Mouse (Mus musculus) ovary, postnatal 10 days (tissue): ENCODE results near the gene Fam107b.

Experiments
- DNase-seq: peaks from one replicate; pipeline ENCODE4 v3.0.0; 2022; ENCODE audit warnings: low spot score

Gene Fam107b

DNA sequence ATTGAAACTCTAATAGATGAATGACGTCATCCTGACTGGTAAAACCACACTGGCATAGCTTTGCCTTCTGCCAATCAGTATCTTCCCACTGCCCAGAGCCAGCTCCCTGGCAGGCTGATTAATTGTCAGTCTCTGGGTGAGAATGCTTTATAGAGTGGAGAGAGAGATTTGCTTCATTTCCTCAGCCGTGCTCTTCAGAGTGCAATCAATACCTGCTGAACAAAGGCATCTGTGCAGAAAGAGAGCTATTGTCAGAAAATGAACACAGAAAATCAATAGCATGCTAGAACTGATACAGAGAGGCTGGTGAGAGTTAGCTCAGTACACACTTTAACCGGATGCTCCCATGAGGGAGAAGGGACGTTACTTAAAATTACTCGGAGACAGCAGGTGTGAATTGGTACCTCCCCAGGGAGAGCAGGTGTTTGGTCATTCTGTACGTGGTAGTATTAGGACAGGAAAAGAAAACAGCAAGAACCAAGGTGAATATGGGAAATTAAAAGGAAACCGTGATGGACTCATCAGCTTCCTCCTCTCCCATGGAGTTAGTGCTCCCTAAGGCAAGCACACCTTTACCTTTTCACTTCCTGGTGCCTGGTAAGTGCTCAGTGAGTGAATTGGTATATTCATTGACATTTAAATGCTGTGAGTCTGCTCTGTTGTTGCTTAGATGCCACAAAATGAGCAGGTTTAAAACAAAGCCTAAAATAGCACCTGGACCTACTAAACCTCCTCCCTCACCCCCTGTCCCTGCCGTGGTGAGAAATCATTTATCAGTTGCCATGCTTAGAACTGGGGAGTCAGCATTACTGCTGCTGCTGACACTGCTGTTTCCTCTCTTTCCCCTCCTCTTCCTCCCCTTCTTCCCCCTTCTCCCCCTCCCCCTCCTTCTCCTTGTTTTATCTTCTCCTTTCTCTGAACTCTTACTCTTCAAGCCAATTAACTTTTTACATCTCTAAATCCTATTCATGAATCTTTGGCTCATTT, 38.9 kb downstream of the Fam107b start:
- no peak for DNase-seq

DNA sequence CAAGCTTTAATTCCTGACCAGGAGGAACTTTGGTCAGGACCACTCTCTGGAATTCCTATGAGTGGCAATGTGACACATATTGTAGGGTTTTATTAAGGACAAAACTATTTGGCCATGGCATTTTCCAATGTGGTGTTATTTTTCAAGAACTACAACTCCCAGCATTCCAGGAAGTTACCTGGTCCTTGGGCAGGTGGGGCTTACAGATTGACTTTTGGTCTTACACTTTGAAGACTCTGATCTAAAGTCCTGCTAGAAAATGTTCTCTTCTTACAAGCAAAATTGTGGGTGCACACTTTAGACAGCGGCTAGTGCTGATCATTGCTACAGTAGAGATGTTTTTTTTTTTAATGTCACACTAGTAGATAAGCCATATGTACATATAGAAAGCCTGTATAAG, 48.2 kb downstream of the Fam107b start:
- no peak for DNase-seq

DNA sequence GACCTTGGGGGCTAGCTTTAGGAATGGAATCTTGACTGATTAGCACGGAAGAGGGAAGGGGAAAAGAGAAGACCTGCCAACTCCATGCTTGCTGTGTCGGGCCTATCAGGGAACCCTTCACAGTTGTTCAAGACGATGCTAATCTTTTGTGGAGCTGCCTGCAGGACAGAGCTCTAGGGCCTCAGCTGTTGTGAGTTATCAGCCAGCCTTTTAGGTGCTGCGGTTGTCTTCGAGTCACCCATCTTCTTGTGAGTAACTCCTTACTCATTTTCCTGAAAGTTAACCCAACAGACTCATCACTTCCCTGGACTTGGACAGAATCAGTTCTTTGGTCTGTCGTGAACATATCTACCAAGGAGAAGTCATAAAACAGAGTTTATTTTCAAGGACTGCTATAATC, 51.3 kb downstream of the Fam107b start:
- DNase-seq: no peak

DNA sequence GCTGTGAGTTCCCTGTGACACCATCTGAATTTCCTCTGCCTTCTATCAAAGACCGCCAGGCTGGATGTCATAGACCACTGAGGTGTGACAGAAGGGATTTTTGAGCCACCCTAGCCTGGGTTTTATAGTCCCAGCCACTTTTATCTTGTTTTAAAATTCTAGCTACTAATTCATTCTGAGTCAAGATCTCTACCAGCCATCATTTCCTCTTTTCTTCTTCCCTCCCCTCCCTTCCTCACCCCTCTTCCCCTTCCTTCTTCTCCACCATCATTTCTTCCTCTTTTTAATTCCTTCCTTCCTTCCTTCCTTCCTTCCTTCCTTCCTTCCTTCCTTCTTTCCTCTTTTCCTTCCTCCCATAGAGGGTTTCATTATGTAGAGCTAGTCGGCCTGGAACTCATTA, 51.9 kb downstream of the Fam107b start:
- DNase-seq: no peak

DNA sequence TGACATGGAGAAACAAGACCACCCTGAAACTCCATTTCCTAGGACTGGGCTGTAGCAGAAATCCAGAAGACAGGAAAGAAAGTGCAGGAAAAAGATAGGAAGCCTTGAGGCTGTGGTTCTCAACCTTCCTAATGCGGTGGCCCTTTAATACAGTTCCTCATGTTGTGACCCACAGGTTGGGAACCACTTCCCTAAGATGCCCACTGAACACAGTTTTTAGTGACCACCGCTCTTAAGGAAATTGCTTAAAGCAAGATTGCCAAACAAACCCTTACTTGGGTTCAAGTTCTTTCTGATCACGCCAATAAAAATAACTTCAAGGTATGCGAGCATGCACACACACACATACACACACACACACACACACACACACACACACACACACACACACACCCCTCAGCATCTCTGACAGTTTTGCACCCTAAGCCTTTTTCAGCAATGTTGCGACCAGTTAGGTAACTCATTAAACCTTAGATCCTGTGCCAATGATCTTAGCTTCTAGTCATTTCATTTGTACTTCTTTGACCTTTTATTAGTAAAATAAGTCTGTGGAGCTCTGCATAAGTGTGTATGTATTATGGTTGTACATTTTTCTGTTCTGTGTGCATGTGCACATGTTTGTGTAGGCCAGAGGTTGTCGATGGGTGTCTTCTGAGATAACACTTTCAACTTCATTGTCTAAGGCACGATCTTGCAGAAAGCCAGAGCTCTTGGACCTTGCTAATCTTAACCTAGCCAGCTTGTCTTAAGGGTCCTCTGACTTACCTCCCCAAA, 53.1 kb downstream of the Fam107b start:
- DNase-seq: no peak

DNA sequence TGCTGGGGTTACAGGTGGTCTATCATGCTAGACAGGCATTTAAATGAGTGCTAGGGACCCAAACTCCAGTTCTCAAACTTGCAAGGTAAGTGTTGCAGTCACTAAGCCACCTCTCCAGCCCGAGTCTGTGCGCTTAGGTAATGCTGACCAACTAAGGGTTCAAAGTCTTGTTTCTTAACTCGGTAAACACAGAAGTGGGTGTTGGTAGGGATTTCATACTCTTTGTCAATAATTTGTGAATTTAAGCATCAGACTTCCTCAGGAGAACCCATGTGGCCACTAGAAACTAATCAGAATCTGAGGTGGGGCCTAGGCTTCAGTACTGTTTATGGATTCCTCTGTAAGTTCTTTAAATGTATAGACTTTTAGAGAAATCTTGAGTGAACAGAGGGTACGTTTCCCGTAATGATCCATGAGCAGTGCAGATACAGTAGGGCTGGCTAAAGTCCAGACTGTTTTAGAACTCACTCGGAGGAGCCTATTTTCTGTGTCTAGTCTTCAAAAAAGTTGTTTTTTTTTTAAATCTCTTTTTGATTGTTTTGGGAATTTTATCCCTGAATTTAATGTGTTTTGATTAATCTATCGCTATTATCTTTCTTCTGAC, 53.8 kb downstream of the Fam107b start:
- no peak for DNase-seq

DNA sequence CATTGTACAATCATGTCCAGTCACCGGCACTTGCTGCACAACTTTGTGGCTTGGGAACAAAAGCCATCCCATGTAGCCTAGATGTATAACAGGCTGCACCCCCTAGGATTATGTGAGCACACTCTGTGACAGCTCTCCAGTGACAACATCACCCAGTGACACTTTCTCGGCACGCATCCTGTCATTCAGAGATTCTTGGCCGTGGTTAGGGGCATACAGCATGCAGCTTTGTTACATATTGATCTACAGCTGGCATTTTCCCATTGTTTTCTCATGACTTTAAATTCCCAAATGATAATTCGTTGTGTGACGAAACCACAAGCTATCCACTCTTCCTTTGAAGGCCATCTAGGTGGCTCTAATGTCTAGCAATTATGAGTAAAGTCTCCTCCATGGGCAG, 58.8 kb downstream of the Fam107b start:
- DNase-seq: no peak

DNA sequence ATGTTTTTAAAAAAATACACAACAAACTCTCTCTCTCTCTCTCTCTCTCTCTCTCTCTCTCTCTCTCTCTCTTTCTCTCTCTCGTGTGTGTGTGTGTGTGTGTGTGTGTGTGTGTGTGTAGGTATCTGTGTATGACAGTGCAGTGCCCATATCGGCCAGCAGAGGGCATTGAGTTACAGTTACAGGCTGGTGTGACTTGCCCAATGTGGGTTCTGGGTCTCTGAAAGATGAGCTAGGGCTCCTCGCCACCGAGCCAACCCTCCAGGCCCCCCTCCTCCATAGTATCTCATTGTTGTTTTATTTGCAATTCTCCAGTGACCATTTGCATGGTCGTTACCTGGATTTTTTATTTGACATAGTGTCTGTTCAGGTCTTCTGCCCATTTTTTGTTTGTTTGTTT, 59.5 kb downstream of the Fam107b start:
- no peak for DNase-seq

DNA sequence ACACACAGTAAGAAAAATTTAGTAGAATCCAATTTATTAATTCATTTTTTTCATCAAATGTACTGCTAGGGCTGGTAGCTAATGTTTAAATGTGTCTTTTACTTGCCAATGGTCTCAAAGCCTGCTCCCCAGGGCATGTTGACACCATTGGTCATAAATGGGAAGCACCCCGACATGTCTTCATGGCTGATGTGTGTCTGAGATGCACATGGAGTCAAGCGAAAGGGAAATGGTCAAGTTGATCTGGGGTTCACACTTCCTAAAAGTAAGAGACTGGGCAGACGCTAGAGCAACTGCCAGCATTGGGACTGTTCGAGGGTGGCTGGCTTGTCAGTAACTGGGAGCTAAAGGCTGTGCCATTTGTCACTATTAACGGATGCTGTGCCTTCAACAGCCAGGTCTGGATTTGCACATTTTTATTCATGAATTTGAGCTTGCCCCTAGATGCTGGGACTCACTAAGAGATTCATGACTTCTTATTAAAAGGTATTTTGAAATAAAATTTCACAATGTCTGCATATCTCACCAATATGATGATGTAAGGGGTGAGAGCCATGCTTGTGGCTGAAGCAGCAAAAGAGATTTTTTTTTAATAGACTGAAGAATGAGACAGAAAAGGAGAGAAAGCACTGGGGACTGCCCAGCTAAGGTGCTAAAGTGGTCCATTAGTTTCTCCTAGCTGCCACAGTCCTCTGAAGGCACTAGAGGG, 60.6 kb downstream of the Fam107b start:
- DNase-seq: no peak

DNA sequence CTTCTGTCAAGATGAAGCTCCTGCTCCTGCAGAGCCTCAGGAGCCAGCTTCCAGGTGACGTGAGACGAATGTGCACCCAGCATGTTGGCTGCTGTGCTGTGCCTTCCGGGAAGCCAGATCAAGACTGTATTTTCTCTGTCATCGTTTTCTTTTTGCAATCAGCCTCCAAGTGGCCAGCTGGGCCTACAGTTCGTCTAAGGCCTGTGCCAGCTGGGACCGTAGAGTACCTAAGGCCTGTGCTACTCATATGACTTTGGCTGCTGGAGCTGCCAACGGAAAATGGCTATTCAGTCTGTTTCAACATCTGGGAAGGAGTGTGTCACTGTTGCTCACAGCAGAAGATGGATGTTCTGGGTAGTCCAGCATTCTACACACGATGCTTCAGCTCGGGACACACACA, 62.8 kb downstream of the Fam107b start:
- DNase-seq: no peak

DNA sequence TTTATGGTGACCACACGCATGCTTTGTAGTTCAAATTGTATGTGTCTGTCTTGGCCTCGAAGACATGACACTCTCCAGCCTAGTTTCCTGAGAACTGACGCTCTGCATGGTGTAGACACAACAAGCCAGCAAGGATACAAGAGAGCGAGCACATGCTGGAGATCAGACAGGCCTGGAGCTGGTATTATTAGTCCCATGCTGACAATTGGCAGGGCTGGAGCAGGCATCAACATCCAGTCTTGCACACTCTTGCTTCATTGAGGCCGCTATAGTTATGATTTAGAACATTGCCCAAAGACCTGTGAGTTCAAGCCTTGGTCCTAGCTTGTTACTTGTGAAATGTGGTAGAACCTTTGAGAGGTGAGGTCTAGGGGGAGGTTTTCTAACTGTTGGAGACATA, 66.5 kb downstream of the Fam107b start:
- no peak for DNase-seq

DNA sequence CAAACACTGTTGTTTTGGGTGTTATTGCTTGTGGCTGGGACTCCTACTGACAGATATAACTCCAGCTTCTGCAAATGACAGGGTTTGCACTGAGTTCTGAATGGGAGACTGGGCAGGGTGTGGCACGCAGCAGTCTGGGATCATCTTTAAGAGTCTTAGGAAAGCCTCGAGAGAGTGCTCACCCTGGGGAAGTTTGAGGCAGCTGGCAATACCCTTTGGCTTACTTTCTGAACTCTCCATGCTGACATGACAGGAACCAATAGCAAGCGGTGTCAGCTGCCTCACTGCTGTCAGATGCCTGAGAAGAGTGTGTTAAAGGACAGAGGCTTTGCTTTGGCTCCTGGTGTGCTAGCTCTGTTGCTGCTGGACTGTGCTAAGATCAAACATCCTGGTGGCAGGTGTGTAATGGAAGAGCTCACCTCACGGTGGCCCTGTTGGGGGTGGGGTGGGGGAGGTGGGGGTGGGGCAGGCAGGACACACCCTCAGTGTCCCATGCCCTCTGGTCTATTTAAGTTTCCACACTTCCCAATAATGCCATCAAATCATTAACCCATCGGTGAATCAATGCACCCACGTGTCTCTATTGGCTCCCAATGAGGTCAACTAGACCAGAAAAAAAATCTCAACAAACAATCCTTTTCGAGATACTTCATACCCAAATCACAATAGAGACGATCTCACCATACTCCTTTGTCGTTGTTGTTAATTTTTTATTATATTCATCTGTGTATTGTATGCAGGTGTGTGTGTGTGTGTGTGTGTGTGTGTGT, 70.9 kb downstream of the Fam107b start:
- DNase-seq: no peak

DNA sequence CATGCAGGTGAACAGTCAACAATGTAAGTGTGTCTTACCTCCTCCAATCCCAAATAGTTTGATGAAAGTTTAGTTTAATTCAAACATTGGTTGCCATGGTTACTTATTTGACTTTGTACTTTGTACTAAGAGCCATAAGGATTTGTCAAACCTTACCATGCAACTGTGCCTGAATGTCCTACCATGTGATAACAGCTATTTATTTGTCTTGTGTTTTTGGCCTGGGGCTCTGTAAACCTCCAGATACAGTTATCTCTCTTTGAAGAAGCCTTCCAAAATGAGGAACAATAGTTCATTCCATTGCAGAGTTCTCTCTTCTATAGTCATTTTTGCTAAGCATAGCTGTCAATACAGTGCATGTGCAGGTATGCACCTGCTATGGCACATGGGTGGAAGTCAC, 72.7 kb downstream of the Fam107b start:
- no peak for DNase-seq

DNA sequence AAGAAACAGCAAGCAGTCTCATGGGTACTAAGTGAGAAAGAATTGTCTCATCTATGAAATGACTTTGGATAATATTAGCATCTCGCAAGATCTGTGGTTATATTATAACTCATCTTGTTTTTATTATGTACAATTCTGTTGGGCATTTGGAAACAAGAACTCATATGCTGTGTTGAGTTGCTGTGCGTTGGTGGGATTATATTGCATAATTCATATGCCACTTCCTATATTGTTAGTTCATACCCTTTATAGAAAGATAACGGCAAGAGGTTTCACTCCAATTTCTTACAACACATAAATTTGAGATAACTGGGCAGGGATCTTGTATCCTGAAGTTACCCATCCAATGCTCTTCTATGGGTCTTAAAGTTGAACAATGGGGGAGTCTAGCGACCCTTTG, 75.5 kb downstream of the Fam107b start:
- DNase-seq: no peak

DNA sequence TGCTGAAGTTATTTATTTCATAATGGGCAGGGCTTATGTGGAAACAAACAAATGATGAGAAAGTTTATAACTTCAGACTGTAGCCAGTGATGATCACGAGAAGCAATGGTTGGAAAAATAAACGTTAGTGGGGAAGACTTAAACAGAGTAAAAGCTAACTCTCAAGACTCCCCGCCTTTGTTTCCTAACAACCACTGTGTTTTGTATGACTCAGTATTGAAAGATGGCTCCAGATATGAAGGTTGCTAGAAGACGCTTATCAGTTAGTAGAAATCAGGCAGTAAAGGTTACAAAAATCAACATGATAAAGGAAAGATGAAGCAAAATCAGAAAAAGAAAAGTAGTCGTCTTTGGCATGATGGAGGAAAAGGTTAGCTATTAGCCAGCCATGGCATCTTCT, 78.9 kb downstream of the Fam107b start:
- no peak for DNase-seq

DNA sequence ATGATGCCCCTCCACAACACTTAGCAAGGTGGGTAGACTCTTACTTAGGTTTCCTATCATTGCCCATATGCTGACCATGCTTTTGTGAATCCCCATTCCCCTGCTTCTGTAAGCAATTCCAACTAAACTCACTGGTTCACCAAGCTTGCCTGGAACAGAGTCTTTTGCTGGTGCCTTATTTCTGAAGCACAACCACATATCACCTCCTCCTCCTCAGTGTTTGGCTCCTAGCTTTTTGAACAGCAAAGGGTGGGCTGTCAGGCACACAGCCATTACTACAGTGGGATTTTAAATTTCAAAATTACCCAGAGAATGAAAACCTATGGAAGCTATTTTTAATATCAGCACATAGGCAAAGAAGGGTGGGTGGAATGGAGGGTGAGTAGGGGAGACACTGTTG, 84.3 kb downstream of the Fam107b start:
- no peak for DNase-seq

DNA sequence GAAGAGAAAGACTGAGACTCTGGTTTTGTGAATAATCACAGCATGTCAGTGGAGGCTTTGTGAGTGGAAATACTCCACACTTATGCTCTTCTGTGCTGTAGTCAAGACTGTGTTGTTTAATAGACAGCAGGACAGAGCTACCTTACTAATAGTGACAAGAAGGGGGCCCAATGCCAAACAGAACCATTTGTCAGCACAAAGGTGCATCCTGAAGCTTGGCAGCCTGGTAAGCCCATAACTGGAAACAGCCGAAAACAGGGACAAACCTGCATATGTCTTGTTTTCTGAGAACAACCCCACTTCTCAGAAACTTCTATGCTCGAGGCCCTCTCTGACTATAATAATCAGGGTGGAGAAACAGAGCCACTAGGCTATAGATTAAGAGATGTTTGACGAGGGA, 85.8 kb downstream of the Fam107b start:
- no peak for DNase-seq

DNA sequence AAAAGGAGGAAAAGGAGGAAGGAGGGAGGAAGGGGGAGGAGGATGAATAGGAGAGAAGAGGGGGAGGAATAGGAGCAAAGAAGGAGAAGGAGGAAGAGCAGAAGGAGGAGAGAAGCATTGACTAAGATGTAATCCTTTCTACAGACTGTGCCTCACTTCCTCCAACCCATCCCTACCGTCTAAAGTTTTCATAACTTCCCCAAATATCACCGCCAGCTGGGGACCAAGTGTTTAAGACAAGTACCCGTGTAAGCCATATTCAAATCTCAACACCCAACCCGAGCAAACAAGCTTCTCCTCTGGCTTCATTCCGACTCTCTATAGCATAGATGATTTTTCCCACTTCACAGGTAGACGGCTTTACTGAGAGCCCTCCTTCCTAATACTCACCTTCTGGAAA, 86.5 kb downstream of the Fam107b start:
- no peak for DNase-seq

DNA sequence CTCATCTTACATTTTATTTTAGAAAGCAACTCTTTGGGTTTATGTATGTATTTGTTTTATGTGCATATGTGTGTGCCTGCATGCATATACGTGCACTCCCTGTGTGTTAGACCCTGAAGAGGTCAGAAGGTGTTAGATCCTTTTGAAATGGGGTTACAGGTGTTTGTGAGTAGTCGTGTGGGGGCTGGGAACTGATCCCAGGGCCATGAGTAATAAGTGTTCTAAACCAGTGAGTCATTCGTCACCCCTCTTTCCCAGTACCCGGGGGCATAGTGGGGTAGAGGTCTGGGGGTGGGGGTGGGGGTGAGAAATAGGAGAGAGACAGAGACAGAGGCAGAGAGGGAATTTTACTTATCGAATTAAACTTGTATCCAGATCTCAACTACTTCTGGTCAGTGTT, 87.1 kb downstream of the Fam107b start:
- DNase-seq: no peak

DNA sequence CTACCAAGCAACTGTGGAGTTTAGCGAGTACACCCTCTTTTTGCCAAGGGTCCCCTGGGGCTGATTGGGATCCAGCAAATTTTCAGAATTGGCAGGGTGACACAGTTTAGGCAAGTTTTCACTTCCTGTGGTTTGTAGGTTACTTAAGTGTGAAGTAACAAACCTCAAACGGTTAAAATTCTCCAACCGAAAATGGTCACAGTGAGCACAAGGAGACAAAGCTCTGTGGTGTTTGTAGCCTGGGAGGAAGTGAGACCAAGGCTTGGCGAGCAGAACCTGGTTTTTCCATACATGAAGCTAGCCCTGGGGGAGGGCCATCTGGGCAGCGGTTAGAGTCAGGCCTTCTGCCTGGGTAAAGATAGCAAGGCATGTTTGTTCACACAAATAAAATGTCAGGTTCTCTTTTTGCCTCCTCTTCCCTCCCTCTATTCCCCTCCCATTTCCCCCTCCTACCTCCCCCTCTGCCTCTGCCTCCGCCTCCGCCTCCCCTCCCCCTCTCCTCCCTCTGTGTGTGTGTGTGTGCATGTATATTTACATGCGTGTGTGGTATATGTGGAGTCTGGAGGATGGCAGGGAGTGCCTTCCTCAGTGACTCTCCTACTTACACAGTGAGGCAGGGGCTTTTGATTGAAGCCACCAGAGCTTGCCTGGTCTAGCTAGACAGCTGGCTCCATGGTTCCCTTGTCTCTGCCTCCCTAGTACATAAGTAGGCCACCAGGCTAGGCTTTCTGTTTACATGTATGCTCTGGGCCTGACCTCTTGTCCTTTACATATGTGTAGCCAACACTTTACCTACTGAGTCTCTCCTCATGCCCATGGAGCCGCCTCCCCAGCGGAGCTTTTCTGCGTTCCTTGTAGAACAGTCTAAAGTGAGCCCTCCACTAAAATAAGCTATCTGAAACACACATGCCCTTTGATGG, 87.8 kb downstream of the Fam107b start:
- no peak for DNase-seq
